Mouse (Mus musculus) cerebellum, adult 2 months (tissue): Measurements from ENCODE around the gene H2afx. TPM values are rescaled to one million over a fixed set of nuclear protein-coding genes. Genes with fewer than 3 reads are reported as not detected.

Experiments used
- DNase-seq, 2 experiments: peaks; one replicate each; pipeline ENCODE4 v3.0.0; 2021
- H3K27ac ChIP-seq: fragments of 200-500 bp; 2 replicates; pipeline ENCODE4 v1.5.1; 2012; ENCODE audit warnings: low read length, control low read depth, inconsistent platforms; ENCODE audit not compliant: insufficient read depth
- H3K27me3 ChIP-seq: fragments of 200-500 bp; 2 replicates; pipeline ENCODE4 v1.6.1; 2012; ENCODE audit warnings: inconsistent platforms, mild to moderate bottlenecking, low read length, moderate library complexity; ENCODE audit not compliant: control insufficient read depth, insufficient read depth
- H3K4me1 ChIP-seq: fragments of 200-500 bp; 2 replicates; pipeline ENCODE4 v1.6.1; 2011; ENCODE audit warnings: low read length; ENCODE audit not compliant: control insufficient read depth, insufficient read depth
- H3K4me3 ChIP-seq: fragments of 200-500 bp; replicated peaks from 2 replicates; pipeline ENCODE3; 2011; ENCODE audit warnings: mild to moderate bottlenecking, low read depth, low read length, control low read depth; ENCODE audit not compliant: insufficient read depth
- CTCF ChIP-seq: fragments of 200-500 bp; IDR thresholded peaks from 2 replicates; pipeline ENCODE4 v1.5.1; 2011; ENCODE audit warnings: low read depth, mild to moderate bottlenecking, control low read depth, low read length, moderate library complexity, borderline replicate concordance; ENCODE audit not compliant: insufficient read depth
- POLR2A ChIP-seq: fragments of 200-500 bp; IDR thresholded peaks from 2 replicates; pipeline ENCODE4 v1.6.1; 2011; ENCODE audit warnings: low read length, control low read depth, borderline replicate concordance; ENCODE audit not compliant: insufficient read depth
- WGBS: fragments of 180-500 bp; shearing (Covaris S2); methylation state at CpG from one replicate; pipeline ENCODE4 v1.1.7; 2018; 5-methylcytosine and 5-hydroxymethylcytosine counted together
- polyA plus RNA-seq: library from polyadenylated mRNA; depleted of rRNA; stranded (reverse); fragments of >200 nt; gene quantifications from 2 replicates; pipeline ENCODE4 v1.2.3, GENCODE M21; 2012

The H2afx gene
- polyA plus RNA-seq, 1 experiment: 63.5 TPM

DNA sequence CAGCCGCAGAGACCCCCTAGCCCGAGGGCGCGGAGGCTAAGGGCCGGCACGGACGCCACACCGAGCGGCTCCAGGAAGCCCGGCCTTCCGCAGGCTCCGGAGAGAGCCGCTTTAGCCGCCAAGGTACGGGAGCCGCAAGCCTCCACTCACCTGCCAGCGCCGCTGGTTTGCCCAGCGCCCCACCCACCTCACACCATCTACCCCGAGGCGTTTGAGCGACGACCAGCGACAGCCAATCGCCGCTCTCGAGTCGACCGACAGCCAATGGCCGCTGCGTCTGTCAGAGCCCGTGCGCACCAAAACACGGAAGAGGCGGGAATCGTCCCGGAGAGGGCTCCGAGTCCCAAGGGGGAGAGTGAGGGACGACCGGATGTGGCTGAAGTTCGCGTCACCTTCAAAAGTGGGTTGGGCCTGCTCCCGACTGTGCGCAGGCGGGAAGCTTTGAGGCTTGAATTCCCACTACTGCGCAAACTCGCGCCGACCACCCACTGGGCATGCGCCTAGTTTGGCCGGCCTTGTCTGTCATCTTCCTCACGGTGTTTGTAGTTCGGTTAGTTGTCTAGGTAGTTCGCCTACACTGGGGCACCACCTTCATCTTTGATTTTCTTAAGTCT lies 28.9 kb upstream of the H2afx start, which contains the start of gene Hinfp:
Gene Hinfp (minus strand): TSS at position 206 of the 614 bp plus-strand sequence.
- H3K27ac ChIP-seq: peak within 1 kb of the TSS; percentile 21; the same call in 1 of the 2 replicates
- no peaks in the 10 kb centered on the region; the same call in 1 of the 2 replicates for H3K4me1 ChIP-seq
- WGBS: under 1% methylated on average over 54 of the region's 54 CpGs
- H3K27me3 ChIP-seq: no peaks in the 10 kb centered on the region
- peak; percentile 80 for TF ChIP-seq POLR2A
- TF ChIP-seq CTCF: no peak
- DNase-seq: peak; percentile 98 to 100
- H3K4me3 ChIP-seq: peak within 1 kb of the TSS; percentile 91

DNA sequence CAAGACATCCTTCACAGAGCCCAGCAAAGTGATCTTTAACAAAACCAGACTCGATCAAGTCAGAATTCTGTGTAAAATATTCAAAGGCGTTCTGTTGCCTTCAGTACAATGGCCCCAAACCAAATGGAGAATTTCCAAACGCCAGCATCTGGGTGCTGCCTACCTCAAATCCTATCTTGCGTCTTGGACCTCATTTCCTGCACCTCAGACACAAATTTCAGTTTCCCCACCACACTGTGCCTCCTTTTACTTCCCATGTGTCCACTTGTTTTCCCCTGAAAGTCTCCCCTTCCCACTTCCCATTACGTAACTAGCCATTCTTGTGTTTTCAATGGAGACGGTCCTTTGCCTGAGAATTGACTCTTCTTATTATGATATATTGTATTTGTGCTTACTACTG lies 28.0 kb upstream of the H2afx start:
- H3K4me3 ChIP-seq: no peak overlapping the region
- TF ChIP-seq POLR2A (no peak), CTCF (no peak)
- 84% methylated on average over 6 of the region's 6 CpGs for WGBS
- H3K4me1 ChIP-seq: no peaks in the 10 kb centered on the region; the same call in 1 of the 2 replicates
- DNase-seq: no peak
- H3K27ac ChIP-seq: no peak overlapping the region
- no peaks in the 10 kb centered on the region for H3K27me3 ChIP-seq

DNA sequence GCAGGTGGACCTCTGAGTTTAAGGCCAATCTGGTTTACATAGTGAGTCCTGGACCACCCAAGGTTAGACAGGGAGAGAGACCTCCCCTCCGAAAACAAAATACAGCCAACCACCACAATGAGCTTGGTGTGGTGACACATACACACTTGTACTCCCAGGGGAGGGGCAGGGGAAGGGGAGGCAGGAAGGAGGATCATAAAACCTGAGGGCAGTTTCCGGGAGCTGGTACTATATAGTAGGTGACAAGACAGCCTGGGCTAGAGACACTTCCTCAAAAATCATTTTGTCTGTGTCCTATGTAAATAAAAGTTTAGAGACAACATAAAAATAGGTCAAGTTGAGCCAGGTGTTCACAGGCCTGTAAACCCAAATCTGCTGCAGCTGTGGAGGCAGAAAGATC lies 27.2 kb upstream of the H2afx start:
- DNase-seq: no peak
- H3K27ac ChIP-seq: no peak overlapping the region
- TF ChIP-seq POLR2A (no peak), CTCF (no peak)
- 88% methylated on average over 2 of the region's 2 CpGs for WGBS
- no peak overlapping the region for H3K4me3 ChIP-seq
- no peaks in the 10 kb centered on the region; the same call in 1 of the 2 replicates for H3K4me1 ChIP-seq
- H3K27me3 ChIP-seq: no peaks in the 10 kb centered on the region

GRCm38 (mm10) chr9:44309756-44310155 lies 24.7 kb upstream of the H2afx start:
- DNase-seq: no peak
- Histone ChIP-seq H3K4me1 (peaks cover 11% of the 10 kb centered on the region), H3K4me3 (no peak overlapping the region), H3K27ac (no peak overlapping the region), H3K27me3 (no peaks in the 10 kb centered on the region)
- TF ChIP-seq POLR2A (no peak), CTCF (no peak)
- WGBS: 59% methylated on average over 3 of the region's 3 CpGs

- Histone ChIP-seq H3K27me3 (no peaks in the 10 kb centered on the region), H3K27ac (no peak overlapping the region), H3K4me1 (peaks cover 12% of the 10 kb centered on the region), H3K4me3 (no peak overlapping the region)
- TF ChIP-seq POLR2A (no peak), CTCF (no peak)
- DNase-seq: no peak
- WGBS: 51% methylated on average over 10 of the region's 10 CpGs
Measured at GRCm38 (mm10) chr9:44310750-44311135, 23.8 kb upstream of the H2afx start.

GRCm38 (mm10) chr9:44311136-44312134 lies 23.1 kb upstream of the H2afx start:
- TF ChIP-seq CTCF (no peak), POLR2A (no peak)
- 50% methylated on average over 27 of the region's 27 CpGs for WGBS
- Histone ChIP-seq H3K27ac (no peak overlapping the region), H3K4me3 (no peak overlapping the region), H3K4me1 (peaks cover 12% of the 10 kb centered on the region), H3K27me3 (no peaks in the 10 kb centered on the region)
- no peak for DNase-seq

DNA sequence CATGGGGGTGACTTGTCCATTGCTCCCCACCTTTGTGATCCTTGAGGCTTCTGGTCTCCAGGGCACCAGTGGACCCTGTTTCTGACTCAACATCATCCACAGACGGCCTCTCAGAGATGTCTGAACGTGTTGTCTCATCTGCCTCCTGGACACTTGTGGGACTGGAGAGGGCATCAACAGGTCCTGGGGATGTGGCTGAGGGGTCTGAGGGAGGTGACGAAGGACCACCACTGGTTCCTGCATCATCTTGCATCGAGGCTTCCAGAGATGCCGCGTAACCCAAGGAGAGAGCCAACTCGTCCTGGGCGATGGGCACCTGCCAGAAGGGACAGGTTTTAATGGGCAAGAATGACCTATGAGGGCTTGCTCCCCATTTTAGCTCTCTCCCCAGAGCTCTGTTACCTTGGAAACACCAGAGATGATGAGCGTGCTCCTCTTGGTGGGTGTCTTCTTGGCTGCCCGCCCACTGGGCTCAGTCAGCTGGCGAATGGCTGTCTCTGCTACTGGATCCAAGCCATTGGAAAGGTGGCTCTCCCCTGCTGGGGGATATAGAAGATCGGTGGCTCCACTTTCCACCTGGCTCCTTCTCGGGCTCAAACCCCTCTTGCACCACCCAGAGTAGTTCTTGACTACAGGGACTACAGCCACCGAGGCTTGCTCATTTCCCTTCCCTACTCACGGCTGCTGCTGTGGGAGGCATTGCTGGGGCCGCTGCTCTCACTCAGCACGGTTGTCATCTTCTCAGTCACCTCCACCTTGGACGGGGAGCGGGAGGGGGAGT lies 20.8 kb upstream of the H2afx start:
- H3K27ac ChIP-seq: no peak overlapping the region
- DNase-seq: peak; percentile 60 to 65
- 13% methylated on average over 19 of the region's 19 CpGs for WGBS
- no peaks in the 10 kb centered on the region for H3K27me3 ChIP-seq
- TF ChIP-seq POLR2A (no peak), CTCF (no peak)
- H3K4me3 ChIP-seq: no peak overlapping the region
- peaks cover 23% of the 10 kb centered on the region for H3K4me1 ChIP-seq

GRCm38 (mm10) chr9:44314257-44314547 lies 20.3 kb upstream of the H2afx start:
- no peak overlapping the region for H3K27ac ChIP-seq
- WGBS: 49% methylated on average over 4 of the region's 4 CpGs

More at GRCm38 (mm10) chr9:44314257-44314547, 20.3 kb upstream of the H2afx start:
- no peak for TF ChIP-seq POLR2A
- no peak overlapping the region for H3K4me3 ChIP-seq
- peaks cover 23% of the 10 kb centered on the region for H3K4me1 ChIP-seq
- no peak for DNase-seq
- no peaks in the 10 kb centered on the region for H3K27me3 ChIP-seq
